Mouse (Mus musculus): ENCODE measurements at regions not wholly inside any gene's neighbourhood (a gene's known extent, or its start where the extent isn't known, plus 50 kb on each side); places are given as distances from the start of the nearest gene placed in this dataset.

DNA sequence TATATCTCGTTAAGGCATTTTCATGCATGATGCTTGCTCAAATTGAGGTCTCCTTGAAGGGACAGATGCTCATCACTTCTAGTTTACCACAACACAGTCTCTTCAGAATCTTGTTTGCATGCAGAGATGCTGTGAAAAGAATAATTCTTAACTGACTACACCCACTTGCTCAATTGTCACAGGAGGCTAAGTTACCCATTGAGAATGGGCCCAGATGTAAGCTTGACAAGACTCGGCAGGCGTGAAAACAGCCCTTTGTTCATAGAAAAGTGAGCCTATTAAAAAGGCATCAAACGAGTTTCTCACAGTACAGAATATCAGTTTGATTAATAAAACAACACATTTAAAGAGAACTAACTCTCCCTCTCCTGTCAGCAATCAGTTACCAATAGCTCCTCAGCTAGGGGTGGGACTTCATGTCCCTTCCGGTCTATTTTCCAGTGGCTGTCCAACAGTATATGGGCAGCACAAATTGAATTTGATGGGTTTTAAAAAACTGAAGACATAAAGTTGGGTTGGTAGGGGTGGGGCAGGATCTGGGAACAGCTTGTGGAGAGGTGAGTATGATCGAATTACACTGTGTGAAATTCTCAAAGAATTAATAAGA, 180.1 kb upstream of the Pde3a start:
- TF ChIP-seq CTCF (IDR thresholded peaks at IDR 0.05; ENCODE audit: extremely low read depth, insufficient read depth, insufficient read length, insufficient replicate concordance) (no peak), POLR2A (IDR thresholded peaks at IDR 0.05; ENCODE audit: low read depth, low read length) (no peak)

All from spleen, adult 2 months (tissue).